ENCODE assay signal across 19 mouse cellular contexts in genomic region chr11:104582630-104583364, GRCm38 (mm10). TPM values are rescaled to one million over a fixed set of nuclear protein-coding genes. Genes with fewer than 3 reads are reported as not detected.
A peak's percentile ranks its signal among the peaks of the same experiment; 100 is the strongest.
DNase-seq lines count a peak whose midpoint lies in the region; ATAC-seq and TF ChIP-seq lines count a peak whose summit lies in the region.
"Had no signal": no experiment of that assay in that cellular context is flagged by ENCODE, and none has a peak within 500 bp of the region (broad histone marks: within the 10 kb centered on the region; RNA-seq: fewer than 3 reads in every experiment).

No protein-coding gene starts in this region.

- TF ChIP-seq POLR2A in spleen, adult 2 months (IDR thresholded peaks at IDR 0.05; ENCODE audit: low read depth, low read length) = no peak

- H3K4me3 ChIP-seq in heart, embryonic 10.5 days = no peak overlapping the region
- H3K4me3 ChIP-seq in spleen, adult 2 months (ENCODE audit: extremely low read depth, insufficient read depth, insufficient read length) = peak overlapping the region; percentile 33; the same call in 1 of the 2 replicates
- H3K4me3 ChIP-seq: hindbrain, embryonic 10.5 days; limb, embryonic 13.5 days had no signal

- peak overlapping the region; percentile 12; the same call in 1 of the 2 replicates for H3K27ac ChIP-seq in heart, embryonic 10.5 days
- peak overlapping the region; percentile 76 for H3K27ac ChIP-seq in spleen, adult 2 months (ENCODE audit: insufficient read depth, low read length)
- H3K27ac ChIP-seq: gastrocnemius, adult 2 months; hindbrain, embryonic 10.5 days; limb, embryonic 13.5 days had no signal

- peak; percentile 66 for ATAC-seq in granulocyte monocyte progenitor cell, adult 5-6 weeks (replicated peaks; ENCODE audit: poor library complexity, severe bottlenecking)
- peak; percentile 84 for ATAC-seq in neutrophil, adult 5-6 weeks (ENCODE audit: extremely low read depth, insufficient number of reproducible peaks, low FRiP score, poor library complexity, severe bottlenecking)
- ATAC-seq: forebrain, embryonic 16.5 days; intestine, postnatal 0 days had no signal

- WGBS in heart, embryonic 10.5 days = 61% methylated on average over 13 of the region's 13 CpGs
- WGBS in spleen, adult 2 months = 20% methylated on average over 13 of the region's 13 CpGs

- H3K4me1 ChIP-seq in heart, embryonic 10.5 days = peaks cover 39% of the 10 kb centered on the region
- H3K4me1 ChIP-seq in spleen, adult 2 months (ENCODE audit: control insufficient read depth, insufficient read depth, insufficient read length) = peaks cover 4% of the 10 kb centered on the region; the same call in 1 of the 2 replicates

- no peak for DNase-seq in heart, embryonic 10.5 days (ENCODE audit: low spot score)
- DNase-seq in heart, adult 9 months (ENCODE audit: low spot score in 2 of 2) = no peak
- peak; percentile 49 to 74 for DNase-seq in spleen, adult 2 months (ENCODE audit: low read depth in 1 of 2, low spot score in 2 of 2)
- no peak for DNase-seq in spleen, adult 12 weeks (ENCODE audit: low spot score)
- DNase-seq in left cerebral cortex, adult 18-20 months (ENCODE audit: low spot score in 2 of 2) = no peak
- DNase-seq in right cerebral cortex, postnatal 4 days = no peak
- DNase-seq: cerebellum, adult 2 months; embryo, embryonic 11 days; gastrocnemius, adult 2 months; kidney, postnatal 36 days; layer of hippocampus, postnatal 36 days; lung, adult 18-20 months; right cerebral cortex, postnatal 25 days had no signal

- H3K36me3 ChIP-seq in heart, embryonic 10.5 days = peaks cover 91% of the 10 kb centered on the region
- H3K36me3 ChIP-seq in spleen, adult 2 months (ENCODE audit: control insufficient read depth, insufficient read depth, low read length) = no peaks in the 10 kb centered on the region
- H3K36me3 ChIP-seq: hindbrain, embryonic 10.5 days; limb, embryonic 13.5 days had no signal

- no peaks in the 10 kb centered on the region for H3K9me3 ChIP-seq in heart, embryonic 10.5 days
- H3K9me3 ChIP-seq: limb, embryonic 13.5 days had no signal

- H3K27me3 ChIP-seq in heart, embryonic 10.5 days (ENCODE audit: insufficient read depth, poor library complexity, severe bottlenecking) = no peaks in the 10 kb centered on the region
- no peaks in the 10 kb centered on the region for H3K27me3 ChIP-seq in spleen, adult 2 months (ENCODE audit: control insufficient read depth, insufficient read depth, low read length)
- H3K27me3 ChIP-seq: limb, embryonic 13.5 days had no signal

- TF ChIP-seq CTCF in spleen, adult 2 months (IDR thresholded peaks at IDR 0.05; ENCODE audit: extremely low read depth, insufficient read depth, insufficient read length, insufficient replicate concordance) = no peak

RNA-seq across cellular contexts. Expression of gene Itgb3, which starts 25.0 kb away (rescaled TPM):
- 9.1 and 9.9 TPM in 2 replicates for polyA plus RNA-seq in heart, embryonic 10.5 days (2016; fragmentation: Nextera tagmentation; extraction: Ambion mirVana)
- 25.6 and 29.1 TPM in 2 replicates for polyA plus RNA-seq in spleen, adult 2 months (2012; rRNA removed)
- 1.9 and 3.9 TPM in 2 replicates for total RNA-seq in granulocyte monocyte progenitor cell, adult 5-6 weeks (2014; fragmentation: Nextera tagmentation)
- total RNA-seq in granulocyte monocyte progenitor cell, adult 5-6 weeks (2017) = 5.5 and 7.2 TPM in 2 replicates
- 27.5 and 29.2 TPM in 2 replicates for total RNA-seq in neutrophil, adult 5-6 weeks (2017)
- 1 to 10 TPM; 2.5 to 2.6 TPM for total RNA-seq in left cerebral cortex, adult 18-20 months (2021)

RNA-seq across cellular contexts. Expression of gene Myl4, which starts 32.3 kb away (rescaled TPM):
- 1,777 and 2,791 TPM in 2 replicates for polyA plus RNA-seq in heart, embryonic 10.5 days (2016; fragmentation: Nextera tagmentation; extraction: Ambion mirVana)
- polyA plus RNA-seq in spleen, adult 2 months (2012; rRNA removed) = 10.5 and 12.0 TPM in 2 replicates
- total RNA-seq in granulocyte monocyte progenitor cell, adult 5-6 weeks (2014; fragmentation: Nextera tagmentation) = 2.2 and 5.2 TPM in 2 replicates
- total RNA-seq in granulocyte monocyte progenitor cell, adult 5-6 weeks (2017) = 1.2 and 1.6 TPM in 2 replicates
- total RNA-seq in neutrophil, adult 5-6 weeks (2017) = 3.8 and 5.7 TPM in 2 replicates
- total RNA-seq in left cerebral cortex, adult 18-20 months (2021) = 10 to 100 TPM; 16.6 to 17.8 TPM

RNA-seq across cellular contexts. Expression of gene Cdc27, which starts 32.4 kb away (rescaled TPM):
- 39.0 and 39.8 TPM in 2 replicates for polyA plus RNA-seq in heart, embryonic 10.5 days (2016; fragmentation: Nextera tagmentation; extraction: Ambion mirVana)
- polyA plus RNA-seq in spleen, adult 2 months (2012; rRNA removed) = 3.2 and 3.4 TPM in 2 replicates
- 41.5 and 47.6 TPM in 2 replicates for total RNA-seq in granulocyte monocyte progenitor cell, adult 5-6 weeks (2014; fragmentation: Nextera tagmentation)
- total RNA-seq in granulocyte monocyte progenitor cell, adult 5-6 weeks (2017) = 44.2 and 60.1 TPM in 2 replicates
- total RNA-seq in neutrophil, adult 5-6 weeks (2017) = 28.5 and 39.0 TPM in 2 replicates
- total RNA-seq in left cerebral cortex, adult 18-20 months (2021) = 10 to 100 TPM; 53.2 to 57.8 TPM

Comparison
In these comparisons a context has a peak if more than half of its experiments do, and no peak if none do; other contexts are left out.
1. DNase-seq: peak in spleen, adult 2 months (2 of 2); none in heart, embryonic 10.5 days (single experiment), heart, adult 9 months (0 of 2), spleen, adult 12 weeks (single experiment), left cerebral cortex, adult 18-20 months (0 of 2) and right cerebral cortex, postnatal 4 days (single experiment).